19 mouse cellular contexts compared by ENCODE assay signal in genomic region chr19:45489961-45490360, GRCm38 (mm10).
"Had no signal": no experiment of that assay in that cellular context is flagged by ENCODE, and none has a peak within 500 bp of the region (broad histone marks: within the 10 kb centered on the region; RNA-seq: fewer than 3 reads in every experiment).

No protein-coding gene starts in this region.

- H3K4me2 ChIP-seq: heart, embryonic 12.5 days; hindbrain, embryonic 13.5 days; hindbrain, embryonic 15.5 days; limb, embryonic 12.5 days had no signal

- H3K4me3 ChIP-seq: heart, embryonic 10.5 days; heart, embryonic 12.5 days; hindbrain, embryonic 13.5 days; hindbrain, embryonic 15.5 days; layer of hippocampus, adult 2 months; left cerebral cortex, adult 2 months; limb, embryonic 10.5 days; limb, embryonic 12.5 days had no signal

- H3K4me1 ChIP-seq: heart, embryonic 12.5 days had no signal

- H3K9ac ChIP-seq: heart, embryonic 12.5 days; hindbrain, embryonic 13.5 days; hindbrain, embryonic 15.5 days; limb, embryonic 12.5 days had no signal

- ATAC-seq: hindbrain, postnatal 0 days; intestine, embryonic 16.5 days had no signal

- DNase-seq: gastrocnemius, postnatal 14 days; gastrocnemius, postnatal 36 days; heart, adult 18-20 months; heart, postnatal 10 days; kidney, adult 18-20 months; kidney, adult 8-10 months; kidney, postnatal 10 days; kidney, postnatal 25 days; kidney, postnatal 4 days had no signal

- H3K9me3 ChIP-seq: heart, embryonic 10.5 days; heart, embryonic 12.5 days; hindbrain, embryonic 13.5 days; hindbrain, embryonic 15.5 days; limb, embryonic 10.5 days; limb, embryonic 12.5 days had no signal

- H3K27ac ChIP-seq: heart, embryonic 10.5 days; hindbrain, embryonic 13.5 days; hindbrain, embryonic 15.5 days; hindbrain, postnatal 0 days; layer of hippocampus, adult 2 months; left cerebral cortex, adult 2 months; limb, embryonic 10.5 days; limb, embryonic 12.5 days had no signal

- H3K36me3 ChIP-seq: heart, embryonic 12.5 days; hindbrain, embryonic 13.5 days; hindbrain, embryonic 15.5 days; limb, embryonic 10.5 days; limb, embryonic 12.5 days had no signal

- H3K27me3 ChIP-seq: heart, embryonic 12.5 days; hindbrain, embryonic 13.5 days; hindbrain, embryonic 15.5 days; limb, embryonic 12.5 days had no signal
